Mouse (Mus musculus) embryonic facial prominence, embryonic 12.5 days (tissue): ENCODE data around the gene Osbpl10. TPM values are rescaled to one million over a fixed set of nuclear protein-coding genes. Genes with fewer than 3 reads are reported as not detected.

ENCODE experiments used
- ATAC-seq: fragments of 200-750 bp; cut with Nextera tagmentation; 2 replicates; pipeline ENCODE4 v1.8.0; 2017; ENCODE audit not compliant: insufficient number of reproducible peaks, insufficient read depth, low FRiP score, low TSS enrichment
- H3K27ac ChIP-seq: fragments of 300-500 bp; sonication (generic); 2 replicates; pipeline ENCODE4 v1.5.1; 2016; ENCODE audit warnings: mild to moderate bottlenecking
- H3K27me3 ChIP-seq: fragments of 300-500 bp; sonication (generic); 2 replicates; pipeline ENCODE4 v1.6.1; 2016; ENCODE audit warnings: mild to moderate bottlenecking, moderate library complexity
- H3K36me3 ChIP-seq: fragments of 300-500 bp; sonication (generic); 2 replicates; pipeline ENCODE4 v1.6.1; 2016; ENCODE audit warnings: mild to moderate bottlenecking
- H3K4me1 ChIP-seq: fragments of 300-500 bp; sonication (generic); 2 replicates; pipeline ENCODE4 v1.6.1; 2016
- H3K4me2 ChIP-seq: fragments of 300-500 bp; sonication (generic); replicated peaks from 2 replicates; pipeline ENCODE4 v1.6.1; 2016; ENCODE audit warnings: mild to moderate bottlenecking, moderate library complexity
- H3K4me3 ChIP-seq: fragments of 300-500 bp; sonication (generic); 2 replicates; pipeline ENCODE4 v1.5.1; 2016; ENCODE audit warnings: mild to moderate bottlenecking
- H3K9ac ChIP-seq: fragments of 300-500 bp; sonication (generic); 2 replicates; pipeline ENCODE4 v1.6.1; 2016; ENCODE audit warnings: mild to moderate bottlenecking, moderate library complexity
- H3K9me3 ChIP-seq: fragments of 300-500 bp; sonication (generic); 2 replicates; pipeline ENCODE4 v1.6.1; 2016; ENCODE audit warnings: mild to moderate bottlenecking, moderate library complexity
- WGBS: fragments of 180-500 bp; shearing (Covaris S2); methylation state at CpG from one replicate; pipeline ENCODE4 v1.1.7; 2016; 5-methylcytosine and 5-hydroxymethylcytosine counted together
- polyA plus RNA-seq: library from polyadenylated mRNA; unstranded; fragments of >200 nt; fragmentation: Nextera tagmentation; extraction: Ambion mirVana; gene quantifications from 2 replicates; pipeline ENCODE4 v1.2.1, GENCODE M21; 2016

Osbpl10 gene
- polyA plus RNA-seq, 1 experiment from 2014 or later: 2.9 TPM

DNA sequence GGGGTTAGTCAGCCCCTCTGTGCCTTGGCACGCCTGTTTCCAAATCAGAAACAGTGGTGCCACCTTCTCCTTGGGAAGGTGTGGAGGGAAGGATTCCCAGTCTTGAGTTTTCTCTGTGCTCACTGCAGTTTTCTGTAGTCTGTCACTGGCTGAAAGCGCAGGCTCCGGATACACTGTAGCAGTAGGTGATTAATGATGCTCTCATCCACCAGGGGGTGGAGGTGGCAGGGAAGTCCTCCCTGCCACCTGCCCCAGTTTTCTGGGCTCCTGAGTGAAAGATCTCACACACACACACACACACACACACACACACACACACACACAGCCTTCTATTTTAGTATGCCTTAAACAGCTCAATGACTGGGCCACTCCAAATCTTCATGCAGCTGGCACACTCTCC, 73.6 kb downstream of the Osbpl10 start:
- H3K27me3 ChIP-seq: no peaks in the 10 kb centered on the region
- H3K9ac ChIP-seq: no peak overlapping the region
- H3K4me3 ChIP-seq: no peak overlapping the region
- H3K4me2 ChIP-seq: no peak overlapping the region
- peaks cover 7% of the 10 kb centered on the region; the same call in 1 of the 2 replicates for H3K4me1 ChIP-seq
- no peaks in the 10 kb centered on the region for H3K9me3 ChIP-seq
- no peak for ATAC-seq
- H3K27ac ChIP-seq: no peak overlapping the region
- no peaks in the 10 kb centered on the region for H3K36me3 ChIP-seq
- 77% methylated on average over 3 of the region's 3 CpGs for WGBS

DNA sequence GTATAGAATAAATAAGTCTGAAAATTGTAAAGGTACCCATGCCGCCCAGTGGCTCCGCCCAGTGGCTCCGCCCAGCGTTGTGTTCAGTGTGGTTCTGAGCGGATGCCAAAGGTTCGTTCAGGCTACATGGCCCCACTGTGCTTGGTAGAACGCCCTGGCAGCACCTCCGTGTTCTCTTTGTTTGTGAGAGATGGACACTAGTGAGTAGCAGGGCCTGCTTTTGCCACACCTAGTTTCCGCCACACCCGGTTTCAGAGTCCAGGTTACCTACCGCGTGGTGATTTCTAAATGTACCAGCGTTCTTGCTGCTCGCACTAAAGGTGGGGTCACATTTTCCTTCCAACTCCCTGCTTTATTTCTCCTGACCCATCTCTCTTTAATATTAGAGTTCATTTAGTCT, 75.4 kb downstream of the Osbpl10 start:
- no peak for ATAC-seq
- H3K4me3 ChIP-seq: no peak overlapping the region
- WGBS: 93% methylated on average over 14 of the region's 14 CpGs
- H3K4me1 ChIP-seq: peaks cover 10% of the 10 kb centered on the region; the same call in 1 of the 2 replicates
- H3K4me2 ChIP-seq: no peak overlapping the region
- H3K9ac ChIP-seq: no peak overlapping the region
- no peak overlapping the region for H3K27ac ChIP-seq
- H3K36me3 ChIP-seq: no peaks in the 10 kb centered on the region
- no peaks in the 10 kb centered on the region for H3K27me3 ChIP-seq
- no peaks in the 10 kb centered on the region for H3K9me3 ChIP-seq

DNA sequence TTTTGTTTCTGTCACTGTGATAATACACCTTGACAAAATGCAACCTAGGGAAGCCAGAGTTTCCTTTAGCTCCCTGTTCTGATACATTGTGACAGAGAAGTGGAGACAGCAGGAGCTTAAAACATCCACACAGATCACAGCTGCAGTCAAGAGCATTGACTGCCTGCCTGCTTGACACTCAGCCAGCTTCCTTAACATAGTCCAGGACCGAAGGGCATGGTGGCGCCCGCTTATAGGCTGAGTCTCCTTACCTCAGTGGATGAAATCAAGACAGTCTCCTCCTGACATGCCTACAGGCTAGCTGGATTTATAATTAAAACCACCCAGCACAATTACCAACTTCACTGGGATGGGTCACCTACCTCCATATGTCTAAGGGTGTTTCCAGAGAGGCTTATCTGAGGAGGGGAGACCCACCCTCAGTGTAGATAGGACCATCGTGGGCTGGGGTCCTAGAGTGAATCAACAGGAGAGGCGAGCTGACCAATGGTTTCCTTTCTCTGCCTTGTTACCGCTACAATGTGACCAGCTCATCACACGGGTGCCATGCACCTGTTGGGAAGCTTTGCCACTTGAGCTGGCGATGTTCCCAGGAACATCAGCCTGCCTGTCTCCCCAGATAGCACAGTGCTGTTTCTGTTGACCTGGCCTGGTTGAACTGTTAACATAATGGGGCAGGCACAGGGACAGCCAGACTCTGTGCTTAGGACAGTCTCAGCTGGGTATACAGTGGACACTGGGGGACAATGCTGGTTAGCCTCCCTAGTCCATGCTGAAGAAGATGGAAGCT, 76.9 kb downstream of the Osbpl10 start:
- Histone ChIP-seq H3K27ac (no peak overlapping the region), H3K4me2 (no peak overlapping the region), H3K4me3 (no peak overlapping the region), H3K27me3 (no peaks in the 10 kb centered on the region), H3K9ac (no peak overlapping the region), H3K4me1 (peaks cover 10% of the 10 kb centered on the region; the same call in 1 of the 2 replicates), H3K9me3 (no peaks in the 10 kb centered on the region), H3K36me3 (no peaks in the 10 kb centered on the region)
- ATAC-seq: no peak
- 79% methylated on average over 8 of the region's 8 CpGs for WGBS

DNA sequence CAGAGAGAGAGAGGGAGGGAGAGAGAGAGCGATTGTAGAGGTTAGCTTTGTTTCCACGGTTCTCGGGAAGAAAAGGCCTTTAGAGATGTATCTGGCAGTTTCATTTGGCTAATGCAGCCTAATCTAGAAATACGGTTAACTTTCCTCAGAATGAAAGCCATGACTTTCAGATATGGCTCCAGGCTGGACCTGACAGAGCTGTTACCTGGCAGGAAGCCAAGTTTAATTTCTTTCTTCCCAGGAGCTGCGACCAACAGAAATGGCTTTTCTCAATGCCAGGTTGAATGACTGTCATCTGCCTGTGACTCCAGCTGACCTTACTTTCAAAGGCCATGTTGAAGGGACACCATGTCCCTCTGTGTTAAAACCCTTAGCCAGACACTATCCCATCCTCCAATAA, 80.4 kb downstream of the Osbpl10 start:
- ATAC-seq: no peak
- H3K27ac ChIP-seq: no peak overlapping the region

DNA sequence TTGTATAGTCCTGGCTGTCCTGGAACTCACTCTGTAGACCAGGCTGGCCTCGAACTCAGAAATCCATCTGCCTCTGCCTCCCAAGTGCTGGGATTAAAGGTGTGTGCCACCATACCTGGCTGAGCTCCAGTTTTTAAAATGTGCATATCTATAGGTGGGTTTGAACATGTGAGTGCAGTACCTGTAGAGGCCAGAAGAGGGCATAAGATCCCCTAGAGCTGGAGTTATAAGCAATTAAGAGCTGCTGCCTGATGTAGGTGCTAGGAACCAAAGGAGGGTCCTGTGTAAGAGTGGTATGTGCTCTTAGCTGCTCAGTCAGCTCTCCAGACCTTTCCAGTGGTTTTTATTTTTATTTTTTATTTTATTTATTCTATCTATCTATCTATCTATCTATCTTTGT, 86.5 kb downstream of the Osbpl10 start:
- ATAC-seq: no peak
- no peak overlapping the region for H3K27ac ChIP-seq
- WGBS: 82% methylated on average over 1 of the region's 1 CpGs

More for the DNA sequence above, 80.4 kb downstream of the Osbpl10 start:
- Histone ChIP-seq H3K4me1 (peaks cover 10% of the 10 kb centered on the region; the same call in 1 of the 2 replicates), H3K4me2 (no peak overlapping the region), H3K4me3 (no peak overlapping the region), H3K36me3 (no peaks in the 10 kb centered on the region), H3K9me3 (no peaks in the 10 kb centered on the region), H3K27me3 (no peaks in the 10 kb centered on the region), H3K9ac (no peak overlapping the region)
- 38% methylated on average over 5 of the region's 5 CpGs for WGBS

DNA sequence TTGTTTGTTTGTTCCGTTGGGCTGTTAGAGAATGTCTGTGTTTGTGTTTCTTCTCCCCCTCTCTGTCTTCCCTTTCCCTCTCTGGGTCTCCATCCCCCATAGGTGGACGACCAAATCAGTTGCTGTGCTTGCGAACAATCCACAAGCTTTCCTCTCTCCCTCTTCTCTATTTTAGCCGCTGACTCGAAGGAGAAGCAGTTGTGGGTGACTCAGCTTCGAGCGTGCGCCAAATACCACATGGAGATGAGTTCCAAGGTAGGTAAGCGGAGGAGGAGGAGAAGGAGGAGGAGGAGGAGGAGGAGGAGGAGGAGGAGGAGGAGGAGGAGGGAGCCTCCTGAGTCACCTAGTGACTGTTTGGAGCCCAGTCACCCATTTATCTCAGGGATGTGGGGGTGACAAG, 88.7 kb downstream of the Osbpl10 start:
- H3K27ac ChIP-seq: no peak overlapping the region
- 71% methylated on average over 8 of the region's 9 CpGs for WGBS
- no peak overlapping the region for H3K9ac ChIP-seq
- no peak for ATAC-seq
- H3K4me2 ChIP-seq: no peak overlapping the region
- no peaks in the 10 kb centered on the region for H3K27me3 ChIP-seq
- H3K4me1 ChIP-seq: no peaks in the 10 kb centered on the region
- no peaks in the 10 kb centered on the region for H3K36me3 ChIP-seq
- H3K9me3 ChIP-seq: 0 out of 2 replicates have a peak, but pooled peaks cover 4% of the 10 kb centered on the region
- H3K4me3 ChIP-seq: no peak overlapping the region

More for the DNA sequence above, 86.5 kb downstream of the Osbpl10 start:
- H3K27me3 ChIP-seq: no peaks in the 10 kb centered on the region
- H3K4me3 ChIP-seq: no peak overlapping the region
- H3K9ac ChIP-seq: no peak overlapping the region
- H3K9me3 ChIP-seq: 0 out of 2 replicates have a peak, but pooled peaks cover 4% of the 10 kb centered on the region
- H3K36me3 ChIP-seq: no peaks in the 10 kb centered on the region
- H3K4me1 ChIP-seq: no peaks in the 10 kb centered on the region
- H3K4me2 ChIP-seq: no peak overlapping the region

DNA sequence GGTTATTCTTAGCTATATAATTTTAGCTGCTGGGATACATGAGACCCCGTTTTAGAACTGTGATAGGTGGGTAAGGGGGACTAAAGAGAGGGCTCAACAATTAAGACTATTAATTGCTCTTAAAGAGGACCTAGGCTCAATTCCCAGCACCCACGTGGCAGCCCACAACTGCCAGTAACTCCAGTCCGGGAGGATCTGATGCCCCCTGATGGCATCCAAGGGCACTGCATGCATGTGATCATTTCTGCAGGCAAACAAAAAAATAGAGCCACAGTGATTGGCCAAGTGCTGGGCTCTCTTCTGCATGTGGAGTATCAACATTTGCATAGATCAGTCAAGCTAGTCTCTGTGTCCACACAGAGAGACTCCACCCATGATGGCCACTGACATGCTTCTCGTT, 96.8 kb downstream of the Osbpl10 start:
- H3K4me3 ChIP-seq: no peak overlapping the region
- WGBS: 88% methylated on average over 4 of the region's 4 CpGs
- no peak overlapping the region for H3K9ac ChIP-seq
- H3K4me1 ChIP-seq: no peaks in the 10 kb centered on the region
- H3K27me3 ChIP-seq: no peaks in the 10 kb centered on the region
- no peak overlapping the region for H3K27ac ChIP-seq
- no peaks in the 10 kb centered on the region for H3K36me3 ChIP-seq
- ATAC-seq: no peak
- H3K9me3 ChIP-seq: no peaks in the 10 kb centered on the region
- H3K4me2 ChIP-seq: no peak overlapping the region

DNA sequence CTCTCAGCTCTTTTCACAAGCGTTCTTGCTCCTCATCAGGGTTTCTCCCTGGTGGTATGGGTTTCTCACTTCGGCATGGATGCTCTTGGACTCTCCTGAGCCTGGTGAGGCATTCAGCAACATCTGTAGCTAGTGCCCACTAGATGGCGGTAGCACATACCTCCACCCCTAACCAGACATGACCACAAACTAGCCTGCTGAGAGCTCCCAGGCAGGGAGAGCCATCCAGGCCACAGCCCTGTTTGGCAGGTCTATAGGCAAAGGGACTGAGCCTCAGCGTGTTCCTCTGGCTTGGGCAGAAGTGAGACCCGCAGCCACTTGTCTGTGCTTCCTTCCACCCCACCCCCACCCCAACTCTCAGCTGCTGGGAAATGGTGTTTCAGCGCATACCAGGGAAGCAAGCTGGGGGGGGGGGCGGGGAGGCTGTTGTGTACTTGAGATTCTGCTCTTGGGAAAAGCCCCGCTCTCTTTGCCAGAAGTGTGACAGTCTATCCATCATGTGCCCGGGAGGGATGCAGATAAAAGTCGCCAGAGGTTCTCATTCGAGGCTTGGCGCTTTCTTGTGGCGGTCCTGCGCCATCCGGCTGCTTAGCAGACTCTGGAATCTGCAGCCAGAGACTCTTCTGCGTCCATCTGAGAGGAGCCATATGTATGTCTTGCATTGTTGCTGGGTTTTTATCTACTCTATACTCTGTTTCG, 110.1 kb downstream of the Osbpl10 start:
- H3K4me1 ChIP-seq: peaks cover 5% of the 10 kb centered on the region; the same call in 1 of the 2 replicates
- no peak overlapping the region for H3K9ac ChIP-seq
- H3K27ac ChIP-seq: 0 out of 2 replicates have a peak overlapping the region, but pooled peaks have one; percentile 19
- 42% methylated on average over 17 of the region's 17 CpGs for WGBS
- H3K36me3 ChIP-seq: no peaks in the 10 kb centered on the region
- H3K4me2 ChIP-seq: no peak overlapping the region
- peak; percentile 69; the same call in 1 of the 2 replicates for ATAC-seq
- peaks cover 9% of the 10 kb centered on the region; the same call in 1 of the 2 replicates for H3K9me3 ChIP-seq
- no peaks in the 10 kb centered on the region for H3K27me3 ChIP-seq
- H3K4me3 ChIP-seq: no peak overlapping the region

DNA sequence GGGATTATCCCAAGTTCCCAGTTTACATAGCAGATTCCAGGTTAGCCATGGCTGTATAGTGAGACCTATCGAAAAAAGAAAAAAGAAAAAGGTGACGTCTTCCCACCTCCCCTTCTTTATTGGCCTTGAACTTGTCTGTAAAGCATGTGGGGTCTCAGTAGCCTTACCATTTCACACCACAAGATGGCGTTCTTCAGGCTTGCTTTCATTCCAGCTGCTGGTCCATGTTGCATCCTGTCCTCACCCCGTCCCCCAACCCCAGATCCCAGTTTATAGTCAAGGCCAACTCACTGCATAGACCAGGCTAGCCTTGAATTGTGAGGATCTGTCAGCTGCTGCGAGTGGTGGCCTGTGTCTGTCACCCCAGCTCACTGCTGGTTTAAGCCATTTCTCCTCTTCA, 111.3 kb downstream of the Osbpl10 start:
- no peak overlapping the region for H3K27ac ChIP-seq
- no peak for ATAC-seq
- no peak overlapping the region for H3K9ac ChIP-seq
- no peak overlapping the region for H3K4me3 ChIP-seq
- H3K36me3 ChIP-seq: no peaks in the 10 kb centered on the region
- H3K27me3 ChIP-seq: no peaks in the 10 kb centered on the region
- peaks cover 5% of the 10 kb centered on the region; the same call in 1 of the 2 replicates for H3K4me1 ChIP-seq
- 69% methylated on average over 5 of the region's 5 CpGs for WGBS
- peaks cover 9% of the 10 kb centered on the region; the same call in 1 of the 2 replicates for H3K9me3 ChIP-seq
- no peak overlapping the region for H3K4me2 ChIP-seq

DNA sequence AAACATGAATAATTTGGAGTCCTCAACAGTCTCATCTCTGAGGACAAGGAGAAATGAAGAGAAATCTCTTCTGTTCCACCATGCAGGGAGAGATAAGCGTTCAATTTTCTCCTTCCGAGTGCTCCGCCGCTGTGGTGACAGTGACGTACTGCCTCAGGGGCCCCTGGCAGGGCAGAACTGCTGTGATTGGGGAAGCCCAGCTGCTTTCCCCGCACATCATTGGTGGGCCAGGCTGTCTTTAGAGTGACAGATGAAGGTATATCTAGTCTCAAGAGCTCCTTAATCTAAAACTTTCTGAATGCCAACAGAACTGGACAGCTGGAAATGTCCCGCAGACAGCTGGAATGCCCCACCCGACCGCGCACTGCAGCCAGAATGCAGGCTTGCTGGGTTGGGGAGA, 118.1 kb downstream of the Osbpl10 start:
- Histone ChIP-seq H3K36me3 (no peaks in the 10 kb centered on the region), H3K27me3 (no peaks in the 10 kb centered on the region), H3K9me3 (peaks cover 4% of the 10 kb centered on the region; the same call in 1 of the 2 replicates), H3K4me1 (no peaks in the 10 kb centered on the region), H3K4me2 (no peak overlapping the region), H3K4me3 (no peak overlapping the region), H3K9ac (no peak overlapping the region), H3K27ac (no peak overlapping the region)
- ATAC-seq: no peak
- WGBS: 76% methylated on average over 10 of the region's 10 CpGs

DNA sequence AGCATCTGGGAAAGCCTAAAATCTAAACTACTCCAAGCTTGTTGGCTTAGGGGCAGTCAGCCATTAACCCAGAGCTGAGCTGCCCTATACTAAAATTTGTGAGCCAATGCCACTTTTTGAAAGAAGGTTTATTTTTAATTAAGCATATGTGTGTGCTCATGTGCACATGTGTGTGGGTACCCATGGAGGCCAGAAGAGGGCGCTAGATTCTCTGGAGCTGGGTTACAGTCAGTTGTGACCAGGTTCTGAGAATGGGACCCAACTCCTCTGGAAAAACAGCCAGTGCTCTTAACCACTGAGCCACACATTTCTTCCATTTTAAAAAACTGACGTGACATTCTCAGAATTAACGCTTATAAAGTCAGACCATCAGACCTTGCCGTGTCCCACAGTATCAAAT, 119.0 kb downstream of the Osbpl10 start:
- Histone ChIP-seq H3K36me3 (no peaks in the 10 kb centered on the region), H3K4me1 (no peaks in the 10 kb centered on the region), H3K27me3 (no peaks in the 10 kb centered on the region), H3K4me3 (no peak overlapping the region), H3K9me3 (peaks cover 4% of the 10 kb centered on the region; the same call in 1 of the 2 replicates), H3K27ac (no peak overlapping the region), H3K9ac (no peak overlapping the region), H3K4me2 (no peak overlapping the region)
- no peak for ATAC-seq
- 82% methylated on average over 4 of the region's 4 CpGs for WGBS
